ENCODE assay signal across 9 mouse cellular contexts in the genomic region with DNA sequence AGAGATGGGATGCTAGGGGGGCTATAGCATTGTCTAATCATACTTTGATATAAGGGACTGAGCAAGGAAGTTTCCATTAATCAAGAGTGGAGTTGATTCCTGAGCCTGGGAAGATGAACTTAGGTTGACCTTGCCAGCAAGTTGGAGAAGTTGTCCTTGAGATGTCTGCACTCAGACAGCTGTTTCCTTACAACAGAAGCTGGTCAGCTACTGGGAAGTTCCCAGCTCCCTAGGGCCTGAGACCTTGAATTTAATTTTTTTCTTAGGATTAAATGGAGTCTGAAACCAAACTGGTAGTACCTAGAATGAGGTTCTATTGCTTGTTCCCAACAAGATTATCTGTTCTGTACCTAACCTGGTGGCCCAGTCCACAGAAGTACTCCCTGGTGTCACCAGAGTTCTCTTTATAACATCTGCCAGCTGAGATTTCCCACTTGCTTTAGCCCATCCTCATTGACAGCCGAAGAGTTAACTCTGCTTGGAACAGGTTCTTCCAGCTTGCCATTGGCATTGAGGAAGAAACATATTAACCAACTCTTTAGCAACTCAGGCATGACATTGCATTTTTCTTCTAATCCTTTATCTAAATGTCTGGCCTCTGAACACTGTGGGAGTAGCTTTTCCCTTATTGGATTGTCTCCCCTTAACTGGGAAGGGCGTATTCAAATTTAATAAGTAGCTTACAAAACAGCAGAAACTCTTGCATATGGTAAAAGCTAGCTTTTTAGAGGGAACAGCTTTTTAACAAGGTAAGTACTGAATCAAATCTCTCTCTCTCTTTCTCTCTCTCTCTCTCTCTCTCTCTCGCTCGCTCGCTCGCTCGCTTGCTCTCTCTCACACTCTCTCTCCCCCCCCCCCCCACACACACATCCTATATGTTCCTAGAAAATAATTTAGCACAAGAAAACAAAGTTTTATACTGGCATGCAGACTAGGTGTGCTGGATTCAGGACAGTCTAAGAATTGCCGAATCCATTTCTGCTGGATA. TPM values are rescaled to one million over a fixed set of nuclear protein-coding genes. Genes with fewer than 3 reads are reported as not detected.
DNase-seq lines count a peak whose midpoint lies in the region; ATAC-seq and TF ChIP-seq lines count a peak whose summit lies in the region.
"Had no signal": no experiment of that assay in that cellular context is flagged by ENCODE, and none has a peak within 500 bp of the region (broad histone marks: within the 10 kb centered on the region; RNA-seq: fewer than 3 reads in every experiment).

A gene (plus strand): TSS at position 679 of the 988 bp plus-strand sequence.

- H3K4me2 ChIP-seq in liver, embryonic 12.5 days = no peak within 1 kb of the TSS
- H3K4me2 ChIP-seq in hindbrain, embryonic 11.5 days (replicated peaks; ENCODE audit: low read depth, low read length) = no peak within 1 kb of the TSS
- H3K4me2 ChIP-seq: limb, embryonic 13.5 days had no signal

- H3K4me1 ChIP-seq in liver, adult 2 months (ENCODE audit: control insufficient read depth, insufficient read depth, low read length) = peaks cover 10% of the 10 kb centered on the region; the same call in 1 of the 2 replicates
- peaks cover 8% of the 10 kb centered on the region for H3K4me1 ChIP-seq in liver, embryonic 12.5 days
- H3K4me1 ChIP-seq in hindbrain, embryonic 11.5 days (replicated peaks; ENCODE audit: control insufficient read depth, insufficient read depth, low read length) = no peaks in the 10 kb centered on the region
- H3K4me1 ChIP-seq: limb, embryonic 13.5 days had no signal

- H3K36me3 ChIP-seq in liver, adult 2 months (ENCODE audit: control insufficient read depth, insufficient read depth, low read length) = peaks cover 36% of the 10 kb centered on the region
- no peaks in the 10 kb centered on the region for H3K36me3 ChIP-seq in liver, embryonic 12.5 days
- H3K36me3 ChIP-seq in hindbrain, embryonic 11.5 days (ENCODE audit: control insufficient read depth, insufficient read depth, low read length) = no peaks in the 10 kb centered on the region
- H3K36me3 ChIP-seq: limb, embryonic 13.5 days had no signal

- H3K27me3 ChIP-seq in liver, adult 2 months (ENCODE audit: control insufficient read depth, insufficient read depth, low read length) = no peaks in the 10 kb centered on the region
- H3K27me3 ChIP-seq in liver, embryonic 12.5 days (replicated peaks) = no peaks in the 10 kb centered on the region
- no peaks in the 10 kb centered on the region for H3K27me3 ChIP-seq in hindbrain, embryonic 11.5 days (ENCODE audit: control insufficient read depth, insufficient read depth, low read length)
- H3K27me3 ChIP-seq: limb, embryonic 13.5 days had no signal

- H3K9me3 ChIP-seq in liver, embryonic 12.5 days (replicated peaks) = no peaks in the 10 kb centered on the region
- H3K9me3 ChIP-seq in hindbrain, embryonic 11.5 days (ENCODE audit: control insufficient read depth, low read length) = no peaks in the 10 kb centered on the region
- H3K9me3 ChIP-seq: limb, embryonic 13.5 days had no signal

- H3K27ac ChIP-seq in liver, adult 2 months (replicated peaks; ENCODE audit: insufficient read depth, low read depth, low read length) = peak within 1 kb of the TSS; percentile 100
- H3K27ac ChIP-seq in liver, embryonic 12.5 days = no peak within 1 kb of the TSS
- no peak within 1 kb of the TSS for H3K27ac ChIP-seq in hindbrain, embryonic 11.5 days (ENCODE audit: low read depth, low read length)
- H3K27ac ChIP-seq: limb, embryonic 13.5 days had no signal

- H3K4me3 ChIP-seq in liver, adult 2 months (ENCODE audit: insufficient read depth, low read depth, low read length) = peak within 1 kb of the TSS; percentile 93
- H3K4me3 ChIP-seq in liver, embryonic 12.5 days = no peak within 1 kb of the TSS
- H3K4me3 ChIP-seq in hindbrain, embryonic 11.5 days (ENCODE audit: low read depth, low read length) = no peak within 1 kb of the TSS
- H3K4me3 ChIP-seq: limb, embryonic 13.5 days had no signal

- 26% methylated on average over 7 of the region's 8 CpGs for WGBS in liver, adult 2 months
- 79% methylated on average over 7 of the region's 8 CpGs for WGBS in liver, embryonic 12.5 days (ENCODE audit: insufficient replicate concordance)
- WGBS in hindbrain, embryonic 11.5 days = 86% methylated on average over 4 of the region's 8 CpGs

- peaks cover 11% of the 10 kb centered on the region; the same call in 1 of the 2 replicates for H3K79me2 ChIP-seq in liver, adult 2 months (ENCODE audit: control insufficient read depth, insufficient read depth, low read length)

- DNase-seq in liver, adult 2 months (ENCODE audit: extremely low read depth, low read depth, low spot score) = peak; percentile 100
- no peak for DNase-seq in adrenal gland, postnatal 36 days
- peak; percentile 85 for DNase-seq in kidney, adult 9 months
- no peak for DNase-seq in Muller cell, postnatal 12 days (ENCODE audit: inconsistent ontology term)
- no peak for DNase-seq in hindbrain, embryonic 11.5 days (ENCODE audit: low spot score)
- DNase-seq in layer of hippocampus, adult 9-10 months (ENCODE audit: low spot score) = no peak

- no peak for ATAC-seq in liver, embryonic 12.5 days
- ATAC-seq in megakaryocyte-erythroid progenitor cell, adult 5-6 weeks (replicated peaks; ENCODE audit: low FRiP score, low TSS enrichment, poor library complexity, severe bottlenecking) = peak; percentile 87
- ATAC-seq in hindbrain, embryonic 11.5 days (ENCODE audit: low FRiP score) = no peak

- no peak for TF ChIP-seq CTCF in liver, adult 2 months (IDR thresholded peaks at IDR 0.05; ENCODE audit: low read depth, low read length)

- no peak for TF ChIP-seq POLR2A in liver, adult 2 months (IDR thresholded peaks at IDR 0.05; ENCODE audit: extremely low read depth, insufficient read depth, low read length)

- H3K9ac ChIP-seq in liver, adult 2 months (ENCODE audit: low read depth, low read length) = peak within 1 kb of the TSS; percentile 100
- H3K9ac ChIP-seq in liver, embryonic 12.5 days = no peak within 1 kb of the TSS
- no peak within 1 kb of the TSS for H3K9ac ChIP-seq in hindbrain, embryonic 11.5 days (ENCODE audit: low read depth, low read length)
- H3K9ac ChIP-seq: limb, embryonic 13.5 days had no signal

RNA-seq across cellular contexts. Expression of the gene that starts here (rescaled TPM):
- total RNA-seq in liver, adult 2 months (2014; rRNA removed) = 1,830 and 2,301 TPM in 2 replicates
- polyA plus RNA-seq in liver, adult 2 months (2012; rRNA removed) = 586 and 693 TPM in 2 replicates
- polyA plus RNA-seq in liver, embryonic 12.5 days (2016; fragmentation: Nextera tagmentation; extraction: Ambion mirVana) = 5.4 and 5.6 TPM in 2 replicates
- total RNA-seq in adrenal gland, postnatal 36 days (2021) = 10 to 100 TPM; 31.7 to 86.7 TPM
- total RNA-seq in megakaryocyte-erythroid progenitor cell, adult 5-6 weeks (2014; fragmentation: Nextera tagmentation) = not detected in 2 replicates
- not detected in 2 replicates for total RNA-seq in megakaryocyte-erythroid progenitor cell, adult 5-6 weeks (2017)
- 0.14 and 0.31 TPM in 2 replicates for polyA plus RNA-seq in hindbrain, embryonic 11.5 days (2014; fragmentation: Nextera tagmentation; extraction: Ambion mirVana)

Comparison
In these comparisons a context has a peak if more than half of its experiments do, and no peak if none do; other contexts are left out.
1. RNA of the gene that starts here (total RNA-seq): 1,830 to 2,301 TPM in liver, adult 2 months and 31.7 to 86.7 TPM in adrenal gland, postnatal 36 days; not detected in megakaryocyte-erythroid progenitor cell, adult 5-6 weeks; every median in the first group is over 10 times any median in the second.
2. RNA of the gene that starts here (total RNA-seq): 1,830 to 2,301 TPM in liver, adult 2 months; 31.7 to 86.7 TPM in adrenal gland, postnatal 36 days; every median in the first group is over 10 times any median in the second.
3. RNA of the gene that starts here (polyA plus RNA-seq): 586 to 693 TPM in liver, adult 2 months; 5.4 to 5.6 TPM in liver, embryonic 12.5 days and 0.14 to 0.31 TPM in hindbrain, embryonic 11.5 days; every median in the first group is over 10 times any median in the second.
4. Peak in ATAC-seq in megakaryocyte-erythroid progenitor cell, adult 5-6 weeks; RNA of the gene not detected or under 1 TPM.
5. DNase-seq: peak in liver, adult 2 months (single experiment) and kidney, adult 9 months (single experiment); none in adrenal gland, postnatal 36 days (0 of 2), Muller cell, postnatal 12 days (single experiment), hindbrain, embryonic 11.5 days (single experiment) and layer of hippocampus, adult 9-10 months (single experiment).